Mouse (Mus musculus) G1E (cell line): ENCODE results near the gene B4galnt1.

Experiments used
- CTCF ChIP-seq: IDR thresholded peaks from 2 replicates; pipeline ENCODE4 v1.5.1; 2012; ENCODE audit warnings: low read depth, low read length, inconsistent platforms, mixed read lengths
- GATA1 ChIP-seq: IDR thresholded peaks from 2 replicates; pipeline ENCODE4 v1.6.1; 2012; ENCODE audit warnings: borderline replicate concordance, low read length, inconsistent platforms, mixed read lengths
- GATA2 ChIP-seq: IDR thresholded peaks from 2 replicates; pipeline ENCODE4 v1.6.1; 2012; ENCODE audit warnings: low read depth, low read length, inconsistent platforms, borderline replicate concordance
- POLR2AphosphoS5 ChIP-seq: IDR thresholded peaks from 2 replicates; pipeline ENCODE4 v1.6.1; 2012; ENCODE audit warnings: low read depth, low read length, inconsistent platforms; ENCODE audit not compliant: insufficient replicate concordance
- TAL1 ChIP-seq: conservative IDR thresholded peaks from 2 replicates; pipeline ENCODE4 v1.6.1; 2012; ENCODE audit warnings: low read depth, low read length, inconsistent platforms, mixed read lengths

- TF ChIP-seq POLR2AphosphoS5: no peak
- TF ChIP-seq CTCF: no peak
- no peak for TF ChIP-seq GATA1
- no peak for TF ChIP-seq TAL1
- TF ChIP-seq GATA2: no peak
Measured at GRCm38 (mm10) chr10:127197505-127198110, 32.6 kb downstream of the B4galnt1 start.
